Mouse (Mus musculus): ENCODE measurements around the gene Oog4.

The Oog4 gene

DNA sequence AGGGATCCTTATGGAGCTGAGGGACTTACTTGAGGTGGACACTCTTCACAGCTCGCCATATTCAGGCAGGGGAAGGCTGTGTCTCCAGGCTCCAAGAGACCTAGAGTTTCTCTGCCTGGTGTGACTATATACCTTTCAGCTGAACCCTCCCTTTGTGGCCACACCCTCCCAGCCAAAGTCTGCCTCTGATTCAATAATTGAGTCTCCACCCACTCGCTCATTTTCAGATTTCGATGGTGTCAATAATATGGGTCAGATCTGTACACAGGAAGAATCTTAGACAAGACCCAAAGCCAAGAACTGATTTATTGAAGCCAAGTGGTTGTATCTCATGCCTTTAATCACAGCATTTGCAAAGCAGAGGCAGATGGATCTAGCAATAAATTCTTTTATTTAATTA lies at the start of gene Oog4:
TSS of gene Oog4 (minus strand) at position 101 of the 400 bp plus-strand sequence.
- DNase-seq (ENCODE audit: low read depth, low spot score) = no peak

DNA sequence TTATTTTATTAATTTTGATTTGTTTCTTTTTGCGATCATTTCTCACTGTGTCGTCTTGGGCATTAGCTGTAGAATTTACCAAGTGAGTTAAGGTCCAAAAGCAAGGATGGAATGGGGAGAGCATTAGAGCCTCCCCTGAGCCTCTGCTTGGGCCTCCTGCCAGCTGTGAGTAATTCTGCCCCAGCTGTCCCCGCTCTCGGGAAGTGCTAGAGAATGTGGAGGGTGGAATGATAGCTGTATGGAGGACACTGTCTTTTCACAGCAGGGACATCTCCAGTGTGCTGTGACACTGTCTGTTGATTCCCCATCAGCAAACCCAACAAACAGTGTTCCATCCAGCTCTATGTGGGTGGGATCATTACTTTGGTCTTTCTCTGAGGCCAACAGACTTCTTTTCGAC lies 23.4 kb downstream of the Oog4 start:
- peak; percentile 26 for DNase-seq (ENCODE audit: low read depth, low spot score)

DNA sequence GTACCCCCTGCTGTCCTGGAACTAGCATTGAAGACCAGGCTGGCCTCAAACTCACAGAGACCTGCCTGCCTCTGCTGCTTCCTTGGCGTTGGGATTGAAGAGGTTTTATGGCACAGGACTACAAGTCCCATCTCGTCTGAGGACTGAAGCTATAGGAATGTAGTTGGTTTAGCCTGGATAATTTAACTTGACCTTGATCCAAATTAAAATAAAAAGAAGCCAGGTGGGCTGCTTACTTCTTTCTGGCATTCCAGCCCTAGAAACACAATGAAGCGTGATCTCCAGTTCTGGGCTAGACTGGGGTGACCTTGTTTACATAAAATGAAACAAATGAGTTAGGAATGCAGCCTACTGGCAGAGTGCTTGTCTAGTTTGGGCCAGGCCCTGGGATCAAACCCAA lies 36.0 kb downstream of the Oog4 start:
- DNase-seq (ENCODE audit: low read depth, low spot score) = peak; percentile 97

DNA sequence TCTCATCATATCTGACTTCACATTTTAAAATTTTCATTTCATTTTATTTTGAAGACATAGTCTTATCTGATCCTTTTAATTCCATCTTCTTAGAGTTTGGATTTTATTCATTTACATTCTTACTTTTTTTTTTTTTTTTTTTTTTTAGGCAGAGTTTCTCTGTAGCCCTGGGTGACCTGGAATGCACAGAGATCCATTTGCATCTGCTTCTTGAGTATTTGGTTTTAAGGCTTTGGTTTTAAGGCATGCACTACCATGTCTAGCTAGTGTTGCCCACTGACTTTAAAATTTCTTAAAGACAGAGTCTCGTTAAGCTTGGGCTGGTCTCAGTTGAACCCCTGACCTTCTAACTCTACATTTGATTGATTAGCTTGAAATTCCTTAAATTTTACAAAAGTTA lies 36.5 kb downstream of the Oog4 start:
- DNase-seq (ENCODE audit: low read depth, low spot score) = peak; percentile 55

DNA sequence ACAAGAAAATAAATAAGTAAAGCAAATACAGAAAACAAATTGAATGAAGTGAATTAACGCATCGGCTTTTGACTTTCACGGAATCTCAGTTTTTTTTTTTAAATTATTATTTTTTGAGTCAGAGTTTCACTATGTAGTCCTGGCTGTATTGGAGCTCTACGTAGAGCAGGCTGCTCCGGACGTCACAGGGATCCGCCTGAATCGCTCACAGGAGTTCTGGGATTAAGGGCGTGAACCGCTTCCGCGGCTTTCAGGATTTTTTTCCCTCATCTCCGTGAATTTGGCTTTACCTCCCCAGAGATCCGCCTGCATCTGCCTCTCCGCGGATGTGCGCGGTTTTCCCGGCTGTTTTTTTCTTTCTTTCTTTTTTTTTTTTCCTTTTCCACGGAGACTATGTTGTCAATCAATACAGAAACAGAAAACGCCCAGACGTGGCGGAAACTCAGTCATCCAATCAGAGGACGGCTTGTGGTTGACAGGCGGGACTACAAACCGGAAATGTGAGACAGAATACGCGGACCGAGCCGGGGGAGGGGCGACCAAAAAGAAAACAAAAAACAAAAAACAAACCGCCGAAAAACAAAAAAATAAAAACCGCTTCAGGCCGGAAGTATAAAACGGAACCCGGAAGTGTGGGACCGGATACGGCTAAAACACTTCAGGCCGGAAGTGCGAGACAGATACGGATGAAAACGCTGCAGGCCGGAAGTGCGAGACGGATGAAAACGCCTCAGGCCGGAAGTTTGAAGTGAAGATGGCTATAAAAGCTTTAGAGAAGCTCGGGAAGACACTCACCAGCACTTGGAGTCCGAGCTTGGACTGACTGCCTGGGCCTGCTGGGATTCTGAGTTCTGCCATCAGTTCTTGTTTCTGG lies 37.7 kb downstream of the Oog4 start, which contains the start of gene Pramef8:
TSS of gene Pramef8 (plus strand) at position 208 of the 874 bp plus-strand sequence.
- peak; percentile 95 for DNase-seq (ENCODE audit: low read depth, low spot score)

DNA sequence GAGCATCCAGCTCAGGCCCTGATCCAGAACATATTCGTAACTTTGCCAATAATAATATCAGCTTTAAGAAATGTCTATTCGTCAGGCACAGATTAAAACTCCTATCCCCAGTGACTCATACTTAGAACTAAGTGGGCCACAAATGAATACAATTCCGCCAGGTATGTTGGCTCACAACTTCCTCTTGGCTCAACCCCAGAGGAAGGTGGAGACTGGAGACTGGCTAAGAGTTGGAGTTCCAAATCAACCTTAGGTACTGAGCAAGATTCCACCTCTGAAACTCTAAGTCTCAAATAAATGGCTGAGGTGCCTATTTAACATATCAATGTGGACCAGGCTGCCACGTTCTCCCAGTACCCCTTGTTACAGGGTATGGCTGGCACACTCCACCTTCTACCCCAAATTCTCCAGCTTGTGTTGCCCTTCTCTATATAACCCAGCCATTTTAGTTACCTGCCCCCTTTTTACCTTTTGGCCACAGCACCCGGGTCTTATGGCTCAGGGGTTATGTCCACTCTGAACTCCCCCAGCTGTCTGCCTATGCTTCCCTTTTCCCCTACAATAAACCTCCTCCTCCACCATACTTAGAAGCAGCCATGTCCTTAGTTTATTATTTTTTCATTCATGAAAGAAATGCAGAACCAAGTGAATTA lies 38.4 kb downstream of the Oog4 start:
- DNase-seq (ENCODE audit: low read depth, low spot score) = no peak

DNA sequence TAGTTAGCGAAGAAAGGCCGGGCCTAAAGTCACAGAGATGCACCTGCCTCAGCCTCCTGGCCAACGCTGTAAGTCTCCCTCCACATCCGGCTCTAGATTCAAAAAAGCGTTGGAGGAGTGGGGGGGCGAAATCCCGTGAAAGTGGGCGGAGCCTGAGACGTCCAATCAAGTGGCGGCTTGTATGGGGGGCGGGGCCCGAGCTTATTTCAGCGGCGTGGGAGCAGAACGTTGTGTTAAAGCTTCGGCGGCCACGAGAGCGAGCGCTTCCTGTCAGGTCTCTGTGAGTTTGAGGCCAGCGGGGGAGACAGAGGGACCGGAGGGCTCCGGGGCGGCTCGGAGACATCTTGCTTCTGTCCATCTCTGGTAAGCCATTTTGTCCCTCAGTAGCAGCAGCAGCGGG lies 55.9 kb downstream of the Oog4 start, which contains the start of gene Pramel1:
TSS of gene Pramel1 (plus strand) at position 248 of the 400 bp plus-strand sequence.
- peak; percentile 87 for DNase-seq (ENCODE audit: low read depth, low spot score)

DNA sequence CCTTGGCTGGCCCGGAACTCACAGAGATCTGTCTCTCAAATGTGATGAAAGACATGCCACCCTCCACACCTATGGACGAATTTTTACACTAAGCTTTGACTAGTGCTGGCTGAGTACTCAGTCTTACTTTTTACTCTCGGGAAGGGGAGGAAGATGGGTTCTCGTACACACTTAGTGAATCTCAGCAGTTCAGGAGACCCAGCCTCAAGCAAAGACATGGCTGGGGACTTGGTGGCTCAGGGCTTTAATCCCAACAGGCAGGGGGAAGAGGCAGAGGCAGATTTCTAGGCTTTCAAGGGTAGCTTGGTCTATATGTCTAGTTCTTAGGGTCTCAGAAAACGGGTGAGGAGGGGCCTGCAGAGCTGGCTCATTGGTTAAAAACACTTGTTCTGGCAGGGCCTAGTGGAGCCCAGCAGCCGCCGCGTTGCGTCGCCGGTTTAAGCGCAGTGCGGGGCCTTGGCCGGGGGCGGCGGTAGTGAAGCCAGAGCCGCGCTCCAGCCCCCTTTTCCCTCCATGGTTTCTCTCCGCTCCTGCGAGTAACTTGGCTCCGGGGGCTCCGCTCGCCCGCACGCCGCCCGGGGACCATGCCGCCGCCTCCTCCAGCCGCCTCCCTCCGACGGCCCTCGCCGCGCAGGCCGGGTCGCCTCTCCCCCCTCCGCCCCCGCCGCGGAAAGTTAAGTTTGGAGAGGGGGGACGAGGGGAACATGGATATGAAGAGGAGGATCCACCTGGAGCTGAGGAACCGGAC lies 61.0 kb downstream of the Oog4 start:
- peak; percentile 73 for DNase-seq (ENCODE audit: low read depth, low spot score)
